Mouse (Mus musculus): ENCODE data around the gene Fbxo8. TPM values are rescaled to one million over a fixed set of nuclear protein-coding genes. Genes with fewer than 3 reads are reported as not detected.

The Fbxo8 gene
- total and polyA plus RNA-seq, 3 experiments, result 14.8 to 47.0 (median 28.1) TPM

- H3K4me3 ChIP-seq (replicated peaks in 1 of 3; ENCODE audit: low read depth in 2 of 3, low read length in 2 of 3, poor library complexity in 1 of 3), result peak overlapping the region; percentile 74 to 86 (median 86)
- H3K36me3 ChIP-seq (replicated peaks in 1 of 2; ENCODE audit: control insufficient read depth in 1 of 2, insufficient read depth in 1 of 2, low read length in 1 of 2), result peaks cover 0 to 11% of the 10 kb centered on the region in 2 experiments
- dilution Hi-C loops (cut with MboI; ENCODE audit: extremely low pct_ligation_motif_present, extremely low pct_unique_long_range_greater_than_20kb, low sequenced_read_pairs) (no loop called here), in situ Hi-C loops (cut with MboI; ENCODE audit: low pct_ligation_motif_present, low pct_unique_long_range_greater_than_20kb, low sequenced_read_pairs) (no loop called here)
- TF ChIP-seq ZC3H11A (IDR thresholded peaks at IDR 0.05; ENCODE audit: low read depth, low read length), result no peak
- peak; percentile 44; the same call in 1 of the 2 replicates for TF ChIP-seq CHD2 (IDR thresholded peaks at IDR 0.05; ENCODE audit: low read length)
- TF ChIP-seq TBP (conservative IDR thresholded peaks at IDR 0.05; ENCODE audit: low read depth, low read length), result peak; percentile 48; the same call in 1 of the 2 replicates
- TF ChIP-seq MAZ (IDR thresholded peaks at IDR 0.05; ENCODE audit: low read depth, low read length), result no peak
- peak; percentile 39 for TF ChIP-seq POLR2A (IDR thresholded peaks at IDR 0.05; ENCODE audit: low read depth, low read length)
- H3K27ac ChIP-seq (ENCODE audit: insufficient read depth, low read depth), result peak overlapping the region; percentile 61
- H3K4me1 ChIP-seq (ENCODE audit: control insufficient read depth in 1 of 2, insufficient read depth in 2 of 2), result peaks cover 0 to 25% of the 10 kb centered on the region in 2 experiments; a peak in 2 of 4 replicates
- peak overlapping the region; percentile 31; the same call in 1 of the 2 replicates for H3K4me2 ChIP-seq (ENCODE audit: insufficient read depth, low read depth, poor library complexity, severe bottlenecking)
- no peaks in the 10 kb centered on the region for H3K27me3 ChIP-seq (replicated peaks)
- peak overlapping the region; percentile 64 for H3K9ac ChIP-seq (ENCODE audit: insufficient read depth, low read depth)
- peaks cover 9% of the 10 kb centered on the region for H3K79me2 ChIP-seq (replicated peaks; ENCODE audit: control insufficient read depth, extremely low read depth, insufficient read depth, poor library complexity, severe bottlenecking)
- no peaks in the 10 kb centered on the region for H3K9me3 ChIP-seq (replicated peaks; ENCODE audit: low read length)
- peak; percentile 94 for DNase-seq (ENCODE audit: extremely low read depth)
Measured at GRCm38 (mm10) chr8:56551361-56551852, 517 bp downstream of the Fbxo8 start.

GRCm38 (mm10) chr8:56552045-56552444 lies 1.2 kb downstream of the Fbxo8 start:
- Histone ChIP-seq H3K4me3 (replicated peaks in 1 of 3; ENCODE audit: low read depth in 2 of 3, low read length in 2 of 3, poor library complexity in 1 of 3) (peak overlapping the region; percentile 74 to 86 (median 86)), H3K79me2 (replicated peaks; ENCODE audit: control insufficient read depth, extremely low read depth, insufficient read depth, poor library complexity, severe bottlenecking) (peaks cover 9% of the 10 kb centered on the region), H3K36me3 (replicated peaks in 1 of 2; ENCODE audit: control insufficient read depth in 1 of 2, insufficient read depth in 1 of 2, low read length in 1 of 2) (peaks cover 0 to 8% of the 10 kb centered on the region in 2 experiments), H3K4me2 (ENCODE audit: insufficient read depth, low read depth, poor library complexity, severe bottlenecking) (peak overlapping the region; percentile 98), H3K9ac (ENCODE audit: insufficient read depth, low read depth) (peak overlapping the region; percentile 64), H3K27me3 (replicated peaks) (no peaks in the 10 kb centered on the region), H3K27ac (ENCODE audit: insufficient read depth, low read depth) (no peak overlapping the region), H3K4me1 (ENCODE audit: control insufficient read depth in 1 of 2, insufficient read depth in 2 of 2) (peaks cover 0 to 25% of the 10 kb centered on the region in 2 experiments; a peak in 2 of 4 replicates), H3K9me3 (replicated peaks; ENCODE audit: low read length) (no peaks in the 10 kb centered on the region)
- no peak for TF ChIP-seq USF2 (conservative IDR thresholded peaks at IDR 0.05; ENCODE audit: low read depth, low read length)
- no peak for TF ChIP-seq MYC (IDR thresholded peaks at IDR 0.05; ENCODE audit: low read depth, low read length)
- no peak for TF ChIP-seq ZC3H11A (IDR thresholded peaks at IDR 0.05; ENCODE audit: low read depth, low read length)
- TF ChIP-seq RAD21 (IDR thresholded peaks at IDR 0.05; ENCODE audit: low read depth, low read length), result no peak
- no peak for TF ChIP-seq POLR2A (IDR thresholded peaks at IDR 0.05; ENCODE audit: low read depth, low read length)
- no peak for TF ChIP-seq TBP (conservative IDR thresholded peaks at IDR 0.05; ENCODE audit: low read depth, low read length)
- no peak for TF ChIP-seq SMC3 (IDR thresholded peaks at IDR 0.05; ENCODE audit: low read depth, low read length)
- no peak for TF ChIP-seq RCOR1 (conservative IDR thresholded peaks at IDR 0.05; ENCODE audit: low read depth, low read length)
- TF ChIP-seq MAFK (IDR thresholded peaks at IDR 0.05; ENCODE audit: insufficient replicate concordance, low read length), result no peak
- TF ChIP-seq HCFC1 (IDR thresholded peaks at IDR 0.05; ENCODE audit: low read depth, low read length), result no peak
- TF ChIP-seq E2F4 (IDR thresholded peaks at IDR 0.05; ENCODE audit: insufficient replicate concordance, low read depth, low read length), result no peak
- no peak for TF ChIP-seq GABPA (IDR thresholded peaks at IDR 0.05; ENCODE audit: insufficient replicate concordance, low read depth, low read length)
- TF ChIP-seq MAZ (IDR thresholded peaks at IDR 0.05; ENCODE audit: low read depth, low read length), result no peak
- TF ChIP-seq POLR2AphosphoS2 (IDR thresholded peaks at IDR 0.05; ENCODE audit: low read depth, low read length), result no peak
- no peak for TF ChIP-seq CHD1 (IDR thresholded peaks at IDR 0.05; ENCODE audit: low read depth, low read length)
- dilution Hi-C loops (cut with MboI; ENCODE audit: extremely low pct_ligation_motif_present, extremely low pct_unique_long_range_greater_than_20kb, low sequenced_read_pairs), result no loop called here
- in situ Hi-C loops (cut with MboI; ENCODE audit: low pct_ligation_motif_present, low pct_unique_long_range_greater_than_20kb, low sequenced_read_pairs), result no loop called here
- peak; percentile 12 for DNase-seq (ENCODE audit: extremely low read depth)
